Mouse (Mus musculus) layer of hippocampus, adult 18-20 months (tissue): ENCODE data around the gene Rbsn. TPM values are rescaled to one million over a fixed set of nuclear protein-coding genes. Genes with fewer than 3 reads are reported as not detected.

ENCODE experiments used
- DNase-seq, 2 experiments: peaks; one replicate each; pipeline ENCODE4 v3.0.0; 2022; ENCODE audit warnings: low spot score in 2 of 2
- total RNA-seq, 2 experiments: library from RNA; stranded (reverse); gene quantifications; 2 replicates each; pipeline ENCODE4 v1.2.3; 2021

Gene Rbsn
- total RNA-seq, 2 experiments from 2014 or later, result 36.0 to 42.1 TPM

GRCm38 (mm10) chr6:92183621-92184131 is 31.0 kb downstream of the Rbsn start, which contains the start of gene Mrps25:
TSS of gene Mrps25 (minus strand) at chr6:92184033.
- DNase-seq, result peak; percentile 65 to 80

- DNase-seq, result no peak
These were observed 38.3 kb downstream of the Rbsn start for GRCm38 (mm10) chr6:92176450-92176849.

- DNase-seq, result no peak
These were observed 52.0 kb downstream of the Rbsn start for GRCm38 (mm10) chr6:92162724-92163123.

DNA sequence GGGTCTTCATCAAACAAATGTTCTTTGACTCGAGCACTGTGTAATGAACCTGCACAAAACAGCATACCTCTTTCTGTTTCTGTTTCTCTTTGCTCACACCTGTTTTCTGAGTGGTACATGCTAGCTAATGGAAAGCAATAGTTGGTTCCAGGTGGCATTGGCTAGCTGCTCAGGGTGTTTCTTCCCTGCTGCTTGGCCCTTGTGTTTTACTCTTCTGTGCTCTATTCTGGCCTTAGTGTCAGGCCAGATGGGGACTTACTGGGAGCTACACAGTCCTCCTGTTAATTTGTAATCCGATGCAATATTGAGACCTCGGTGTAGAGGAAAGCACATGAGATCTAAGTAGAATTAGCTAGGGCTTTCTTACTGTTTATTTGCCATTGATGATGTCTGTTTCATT is 55.9 kb downstream of the Rbsn start:
- no peak for DNase-seq

DNA sequence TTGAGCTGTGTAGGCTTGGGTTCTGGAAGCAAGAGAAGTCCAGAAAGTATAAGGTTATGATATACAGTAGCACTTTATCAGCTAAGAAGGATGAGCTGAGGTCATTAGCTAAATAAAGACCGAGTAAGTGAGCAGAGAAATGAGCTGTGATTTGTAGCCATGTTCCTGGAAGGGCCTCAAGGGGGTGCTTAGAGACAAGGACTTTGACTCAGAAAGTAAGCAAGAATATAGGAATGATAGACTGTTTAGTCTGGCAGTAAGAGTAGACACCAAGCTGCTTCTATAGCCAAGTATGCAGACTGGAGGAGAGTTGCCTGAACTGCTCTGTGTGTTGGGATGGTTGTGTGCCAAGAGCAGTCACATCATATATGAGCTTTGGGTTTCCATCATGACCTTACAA is 61.0 kb downstream of the Rbsn start:
- no peak for DNase-seq

- no peak for DNase-seq
These were observed 68.8 kb downstream of the Rbsn start for GRCm38 (mm10) chr6:92145881-92146280.

Other genes with a start within 250 kb of the Rbsn start
- 1 to 10 TPM; 4.4 to 4.7 TPM for gene Fgd5, start 236.0 kb downstream of the Rbsn start, total RNA-seq
- 10 to 100 TPM; 82.1 to 88.0 TPM for gene Nr2c2, start 123.5 kb downstream of the Rbsn start, total RNA-seq
- gene Mrps25, start 30.9 kb downstream of the Rbsn start, total RNA-seq, result 10 to 100 TPM; 48.5 to 54.5 TPM
- gene Trh, start 29.7 kb upstream of the Rbsn start, total RNA-seq, result 1 to 10 TPM; 1.0 to 1.7 TPM